Mouse (Mus musculus): ENCODE measurements around the gene Chchd6.

DNA sequence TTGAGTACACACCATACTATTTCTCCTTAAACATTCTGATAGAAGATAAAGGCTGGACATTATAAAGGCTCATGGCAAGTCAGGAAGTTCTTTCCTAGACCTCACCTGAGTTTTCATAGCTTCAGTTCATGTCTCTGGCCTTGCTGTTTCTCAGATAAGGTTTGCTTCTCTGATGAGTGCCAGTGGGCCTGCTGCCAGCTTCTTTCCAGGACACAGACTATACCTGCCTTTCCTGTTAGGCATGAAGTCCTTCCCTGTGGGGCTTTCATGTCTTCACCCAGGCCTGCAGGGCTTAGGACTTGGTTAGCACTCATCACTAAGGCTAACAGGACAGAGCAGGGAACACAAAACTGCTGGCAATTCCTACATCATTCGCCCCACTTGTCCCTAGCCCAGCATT lies 186.4 kb downstream of the Chchd6 start:
- TF ChIP-seq POLR2A (IDR thresholded peaks at IDR 0.05; ENCODE audit: borderline replicate concordance, extremely low read depth, low read depth, low read length) (no peak), CTCF (IDR thresholded peaks at IDR 0.05; ENCODE audit: insufficient read depth, low read length) (no peak)
